8 mouse cellular contexts compared by ENCODE assay signal in the genomic region with DNA sequence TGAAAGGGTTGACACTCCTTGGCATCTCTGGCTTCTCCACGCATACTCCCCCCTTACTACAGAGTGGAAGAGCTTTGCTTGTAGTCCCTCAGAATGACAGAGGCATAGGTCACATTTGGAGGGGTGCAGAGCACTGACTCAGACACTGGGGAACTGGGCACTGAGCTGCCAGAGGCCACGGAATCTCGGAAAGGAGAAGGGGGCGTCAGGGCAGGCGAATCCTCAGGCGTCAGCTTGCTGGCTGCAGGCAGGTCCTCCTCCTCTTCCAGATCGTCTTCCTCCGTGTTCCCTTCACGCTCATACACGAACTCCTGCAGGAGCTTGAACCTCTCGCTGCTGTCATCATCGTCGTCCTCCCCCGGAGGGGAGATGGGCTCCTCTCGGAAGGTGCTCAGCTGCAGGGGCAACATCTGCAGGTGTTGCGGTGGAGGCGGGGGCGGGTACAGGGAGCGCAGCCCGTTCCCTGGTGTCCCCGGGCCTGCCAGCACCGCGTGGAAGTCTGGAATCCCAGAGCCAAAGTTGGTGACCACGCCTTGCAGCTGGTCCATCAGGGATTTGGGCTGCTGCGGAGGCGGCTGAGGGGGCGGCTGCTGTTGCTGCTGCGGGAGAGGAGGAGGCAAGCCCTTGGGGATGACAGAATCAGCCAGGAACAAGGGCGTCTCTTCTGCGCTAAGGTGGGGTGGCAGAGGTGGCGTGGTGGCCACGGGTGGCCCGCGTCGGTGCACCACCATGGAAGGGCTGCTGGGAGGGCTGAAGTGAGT. TPM values are rescaled to one million over a fixed set of nuclear protein-coding genes. Genes with fewer than 3 reads are reported as not detected.
DNase-seq lines count a peak whose midpoint lies in the region; ATAC-seq and TF ChIP-seq lines count a peak whose summit lies in the region.

No protein-coding gene starts in this region.

- TF ChIP-seq CTCF in bone marrow macrophage, adult 2 months (IDR thresholded peaks at IDR 0.05; ENCODE audit: low read depth, low read length): no peak
- no peak for TF ChIP-seq CTCF in forebrain, postnatal 0 days (IDR thresholded peaks at IDR 0.05; ENCODE audit: low read depth)

- WGBS in kidney, embryonic 16.5 days: 2% methylated on average over 35 of the region's 35 CpGs
- 2% methylated on average over 35 of the region's 35 CpGs for WGBS in forebrain, postnatal 0 days

- no peak overlapping the region; the same call in 1 of the 2 replicates for H3K9ac ChIP-seq in kidney, embryonic 16.5 days (replicated peaks; ENCODE audit: low read length)
- H3K9ac ChIP-seq in forebrain, postnatal 0 days: peak overlapping the region; percentile 54

- H3K4me3 ChIP-seq in kidney, embryonic 16.5 days (ENCODE audit: low read length): peak overlapping the region; percentile 45
- peak overlapping the region; percentile 46 for H3K4me3 ChIP-seq in bone marrow macrophage, adult 2 months (ENCODE audit: insufficient read depth, low read length)
- H3K4me3 ChIP-seq in forebrain, postnatal 0 days (ENCODE audit: low read depth, low read length): peak overlapping the region; percentile 44

- 0 out of 2 replicates have a peak, but pooled peaks cover 11% of the 10 kb centered on the region for H3K27me3 ChIP-seq in kidney, embryonic 16.5 days (ENCODE audit: insufficient read depth, low read length)
- H3K27me3 ChIP-seq in forebrain, postnatal 0 days (ENCODE audit: insufficient read depth, low read length): no peaks in the 10 kb centered on the region

- H3K27ac ChIP-seq in kidney, embryonic 16.5 days (ENCODE audit: low read length): no peak overlapping the region
- H3K27ac ChIP-seq in bone marrow macrophage, adult 2 months (ENCODE audit: insufficient read depth, low read depth, low read length): no peak overlapping the region
- H3K27ac ChIP-seq in forebrain, postnatal 0 days (ENCODE audit: low read depth, low read length): no peak overlapping the region

- H3K36me3 ChIP-seq in kidney, embryonic 16.5 days (ENCODE audit: insufficient read depth, low read length): no peaks in the 10 kb centered on the region
- H3K36me3 ChIP-seq in forebrain, postnatal 0 days (ENCODE audit: insufficient read depth): no peaks in the 10 kb centered on the region

- peak overlapping the region; percentile 86 for H3K4me2 ChIP-seq in kidney, embryonic 16.5 days (replicated peaks; ENCODE audit: low read depth, low read length)
- H3K4me2 ChIP-seq in forebrain, postnatal 0 days (ENCODE audit: low read depth): peak overlapping the region; percentile 90

- intact Hi-C loops in left cerebral cortex, postnatal 36 days (cut with DNase I): loop anchor here (10.0 kb wide), 2 partner anchors 74 to 396 kb away; a partner anchor contains a TSS

- peak; percentile 54 for ATAC-seq in kidney, embryonic 16.5 days (ENCODE audit: low FRiP score, low TSS enrichment)
- ATAC-seq in forebrain, postnatal 0 days: peak; percentile 75
- ATAC-seq in monocyte, adult 5-6 weeks (replicated peaks; ENCODE audit: insufficient number of reproducible peaks, low FRiP score, low TSS enrichment, poor library complexity, severe bottlenecking): no peak

- DNase-seq in kidney, adult 8-10 months: no peak
- DNase-seq in forebrain, postnatal 0 days: peak; percentile 53
- peak; percentile 72 to 77 for DNase-seq in left cerebral cortex, postnatal 36 days (ENCODE audit: low spot score in 2 of 2)
- peak; percentile 47 for DNase-seq in neural tube, embryonic 10.5 days (ENCODE audit: extremely low spot score, low spot score)
- DNase-seq in cerebellum, adult 11 months: no peak

- TF ChIP-seq POLR2A in bone marrow macrophage, adult 2 months (IDR thresholded peaks at IDR 0.05; ENCODE audit: borderline replicate concordance, low read depth, low read length): no peak

- H3K4me1 ChIP-seq in kidney, embryonic 16.5 days (ENCODE audit: insufficient read depth, low read length): peaks cover 11% of the 10 kb centered on the region
- no peaks in the 10 kb centered on the region for H3K4me1 ChIP-seq in bone marrow macrophage, adult 2 months (ENCODE audit: control insufficient read depth, insufficient read depth, low read length)
- 0 out of 2 replicates have a peak, but pooled peaks cover 7% of the 10 kb centered on the region for H3K4me1 ChIP-seq in forebrain, postnatal 0 days (ENCODE audit: insufficient read depth)

- H3K9me3 ChIP-seq in kidney, embryonic 16.5 days (ENCODE audit: low read length): no peaks in the 10 kb centered on the region
- no peaks in the 10 kb centered on the region for H3K9me3 ChIP-seq in forebrain, postnatal 0 days (ENCODE audit: low read length)

RNA-seq across cellular contexts. Expression of a gene that starts 7.9 kb away (rescaled TPM):
- not detected in 2 replicates for polyA plus RNA-seq in kidney, embryonic 16.5 days (2015; fragmentation: Nextera tagmentation; extraction: Ambion mirVana)
- polyA plus RNA-seq in bone marrow macrophage, adult 2 months (2012; ENCODE audit: insufficient read depth, insufficient read length, missing spikeins): not detected in 2 replicates
- not detected in 2 replicates for total RNA-seq in forebrain, postnatal 0 days (2014; rRNA removed)
- polyA plus RNA-seq in forebrain, postnatal 0 days (2015; fragmentation: Nextera tagmentation; extraction: Ambion mirVana): not detected in 2 replicates
- total RNA-seq in left cerebral cortex, postnatal 36 days (2021): not detected
- not detected in 3 replicates for total RNA-seq in monocyte, adult 5-6 weeks (2017)

Comparison
In these comparisons a context has a peak if more than half of its experiments do, and no peak if none do; other contexts are left out.
1. DNase-seq: peak in forebrain, postnatal 0 days (single experiment), left cerebral cortex, postnatal 36 days (2 of 2) and neural tube, embryonic 10.5 days (single experiment); none in kidney, adult 8-10 months (0 of 2) and cerebellum, adult 11 months (single experiment).
2. Peak in every context shown above with its lines, with median percentiles within 50 percentile points of each other: H3K4me3 ChIP-seq.